Mouse (Mus musculus): Measurements from ENCODE around the gene Ralgds.

DNA sequence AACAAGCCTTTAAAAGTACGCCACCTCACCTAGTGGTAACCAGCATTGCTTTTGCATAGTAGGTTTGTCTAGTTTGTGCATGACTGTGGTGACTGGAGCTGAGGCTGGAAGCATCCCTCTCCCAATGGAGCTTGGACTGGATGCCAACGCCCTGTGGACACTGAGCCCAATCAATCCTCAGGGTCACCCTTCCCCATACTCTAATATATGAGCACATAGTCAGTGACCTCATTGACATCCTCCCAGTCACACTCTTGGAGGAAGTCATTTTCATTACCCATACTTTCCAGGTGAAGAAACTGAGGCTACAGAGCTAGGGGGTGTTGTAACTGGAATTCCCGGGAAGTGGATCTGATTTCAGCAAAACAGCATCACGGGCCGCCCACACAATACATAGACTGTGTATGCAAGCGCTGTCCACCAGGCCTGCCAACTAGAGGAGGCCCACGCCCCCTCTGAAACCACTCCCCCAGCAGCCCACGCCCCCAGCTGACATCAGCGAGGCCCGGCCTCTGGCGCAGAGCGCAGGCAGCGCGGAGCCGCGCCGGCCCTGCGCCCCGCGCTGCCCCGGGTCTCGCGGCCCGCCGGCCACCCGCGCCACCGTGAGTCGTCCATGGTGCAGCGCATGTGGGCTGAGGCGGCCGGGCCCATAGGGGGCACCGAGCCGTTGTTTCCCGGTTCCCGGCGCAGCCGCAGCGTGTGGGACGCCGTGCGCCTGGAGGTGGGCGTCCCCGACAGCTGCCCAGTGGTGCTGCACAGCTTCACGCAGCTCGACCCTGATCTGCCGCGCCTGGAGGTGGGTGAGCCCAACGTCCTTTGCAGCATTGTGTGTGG, 20.2 kb downstream of the Ralgds start:
- no peak for TF ChIP-seq CTCF (IDR thresholded peaks at IDR 0.05; ENCODE audit: borderline replicate concordance, insufficient read depth, low read length)
- TF ChIP-seq POLR2A (IDR thresholded peaks at IDR 0.05; ENCODE audit: low read depth, low read length): peak; percentile 75
